10 mouse cellular contexts compared by ENCODE assay signal in the genomic region with DNA sequence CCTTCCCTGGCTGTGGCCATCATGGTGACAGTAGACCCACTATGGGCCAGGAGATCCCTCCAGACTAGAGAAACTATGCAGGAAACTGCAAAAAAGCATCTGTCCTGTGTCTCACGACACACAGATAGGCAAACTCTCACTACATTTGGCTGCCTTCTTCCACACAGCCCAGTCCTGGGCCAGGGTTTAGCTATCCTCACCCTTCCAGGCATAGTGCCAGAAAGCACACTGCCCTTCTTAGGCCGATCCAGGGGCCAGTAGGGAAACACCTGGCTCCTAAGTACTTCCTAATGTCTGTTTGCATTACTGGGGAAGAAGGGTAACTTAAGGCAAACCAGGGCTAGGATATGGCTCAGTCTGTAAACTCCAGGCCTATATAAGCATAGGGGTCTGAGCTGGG. TPM values are rescaled to one million over a fixed set of nuclear protein-coding genes. Genes with fewer than 3 reads are reported as not detected.
DNase-seq lines count a peak whose midpoint lies in the region; ATAC-seq and TF ChIP-seq lines count a peak whose summit lies in the region.
"Had no signal": no experiment of that assay in that cellular context is flagged by ENCODE, and none has a peak within 500 bp of the region (broad histone marks: within the 10 kb centered on the region; RNA-seq: fewer than 3 reads in every experiment).

No protein-coding gene starts in this region.

- no peak for TF ChIP-seq CTCF in liver, adult 2 months (IDR thresholded peaks at IDR 0.05; ENCODE audit: low read depth, low read length)

- no peaks in the 10 kb centered on the region for H3K27me3 ChIP-seq in liver, adult 2 months (ENCODE audit: control insufficient read depth, insufficient read depth, low read length)
- peaks cover 13% of the 10 kb centered on the region for H3K27me3 ChIP-seq in forebrain, embryonic 12.5 days
- H3K27me3 ChIP-seq: neural tube, embryonic 15.5 days had no signal

- H3K4me3 ChIP-seq in liver, adult 2 months (ENCODE audit: insufficient read depth, low read depth, low read length), result no peak overlapping the region
- no peak overlapping the region for H3K4me3 ChIP-seq in macrophage (ENCODE audit: inconsistent target)
- H3K4me3 ChIP-seq in forebrain, embryonic 12.5 days (replicated peaks), result no peak overlapping the region
- H3K4me3 ChIP-seq: erythroblast, embryonic 14.5 days; neural tube, embryonic 15.5 days had no signal

- DNase-seq in adrenal gland, postnatal 14 days, result peak; percentile 40
- no peak for DNase-seq in adrenal gland, adult (ENCODE audit: inconsistent age in 2 of 2, low spot score in 1 of 2)
- DNase-seq in liver, adult 2 months (ENCODE audit: extremely low read depth, low read depth, low spot score), result peak; percentile 68
- no peak for DNase-seq in liver
- DNase-seq in kidney, postnatal 10 days, result peak; percentile 77
- no peak for DNase-seq in embryo, embryonic 10.5 days (ENCODE audit: low spot score)

- 9% methylated on average over 2 of the region's 2 CpGs for WGBS in liver, adult 2 months
- 23% methylated on average over 2 of the region's 2 CpGs for WGBS in macrophage (ENCODE audit: missing documents)
- WGBS in forebrain, embryonic 12.5 days, result 76% methylated on average over 2 of the region's 2 CpGs

- H3K4me2 ChIP-seq in forebrain, embryonic 12.5 days, result no peak overlapping the region
- H3K4me2 ChIP-seq: neural tube, embryonic 15.5 days had no signal

- H3K36me3 ChIP-seq in liver, adult 2 months (ENCODE audit: control insufficient read depth, insufficient read depth, low read length), result no peaks in the 10 kb centered on the region
- no peaks in the 10 kb centered on the region for H3K36me3 ChIP-seq in macrophage (ENCODE audit: inconsistent target)
- H3K36me3 ChIP-seq in forebrain, embryonic 12.5 days (replicated peaks), result no peaks in the 10 kb centered on the region
- H3K36me3 ChIP-seq: neural tube, embryonic 15.5 days had no signal

- no peak for TF ChIP-seq POLR2A in liver, adult 2 months (IDR thresholded peaks at IDR 0.05; ENCODE audit: extremely low read depth, insufficient read depth, low read length)

- ATAC-seq in forebrain, embryonic 12.5 days (ENCODE audit: low FRiP score), result no peak

- peaks cover 8% of the 10 kb centered on the region for H3K4me1 ChIP-seq in liver, adult 2 months (ENCODE audit: control insufficient read depth, insufficient read depth, low read length)
- peaks cover 8% of the 10 kb centered on the region for H3K4me1 ChIP-seq in forebrain, embryonic 12.5 days

- no peak overlapping the region for H3K27ac ChIP-seq in liver, adult 2 months (replicated peaks; ENCODE audit: insufficient read depth, low read depth, low read length)
- H3K27ac ChIP-seq in macrophage, result peak overlapping the region; percentile 93
- H3K27ac ChIP-seq in forebrain, embryonic 12.5 days, result no peak overlapping the region
- H3K27ac ChIP-seq: neural tube, embryonic 15.5 days had no signal

- H3K9ac ChIP-seq in liver, adult 2 months (ENCODE audit: low read depth, low read length), result no peak overlapping the region
- H3K9ac ChIP-seq in forebrain, embryonic 12.5 days, result no peak overlapping the region
- H3K9ac ChIP-seq: neural tube, embryonic 15.5 days had no signal

- peaks cover 5% of the 10 kb centered on the region; the same call in 1 of the 2 replicates for H3K79me2 ChIP-seq in liver, adult 2 months (ENCODE audit: control insufficient read depth, insufficient read depth, low read length)
- peaks cover 79% of the 10 kb centered on the region for H3K79me2 ChIP-seq in macrophage (ENCODE audit: inconsistent target)

- H3K9me3 ChIP-seq in forebrain, embryonic 12.5 days, result no peaks in the 10 kb centered on the region
- H3K9me3 ChIP-seq: neural tube, embryonic 15.5 days had no signal

RNA-seq across cellular contexts. Expression of a gene that starts 3.7 kb away (rescaled TPM):
- total RNA-seq in adrenal gland, postnatal 14 days (2021), result 4.7 and 7.5 TPM in 2 replicates
- total RNA-seq in liver, adult 2 months (2014; rRNA removed), result 13.9 and 16.8 TPM in 2 replicates
- 6.1 and 6.9 TPM in 2 replicates for polyA plus RNA-seq in liver, adult 2 months (2012; rRNA removed)
- total RNA-seq in macrophage (2018; cell fraction: chromatin; rRNA removed), result 10 to 100 TPM; 21.4 to 95.1 (median 52.9) TPM
- 10 to 100 TPM; 25.4 to 71.0 (median 45.4) TPM for total RNA-seq in macrophage (2018; cell fraction: cytosol; rRNA removed)
- 10 to 100 TPM; 23.3 to 93.1 (median 48.3) TPM for total RNA-seq in macrophage (2018; cell fraction: nucleus; rRNA removed)
- polyA plus RNA-seq in macrophage (2018), result 28.7 to 54.6 TPM (median 46.3 TPM) in 3 replicates
- polyA plus RNA-seq in forebrain, embryonic 12.5 days (2016; fragmentation: Nextera tagmentation; extraction: Ambion mirVana), result 15.3 and 15.6 TPM in 2 replicates

Comparison
In these comparisons a context has a peak if more than half of its experiments do, and no peak if none do; other contexts are left out.
1. DNase-seq: peak in adrenal gland, postnatal 14 days (single experiment), liver, adult 2 months (single experiment) and kidney, postnatal 10 days (single experiment); none in adrenal gland, adult (0 of 2), liver (single experiment) and embryo, embryonic 10.5 days (single experiment).